Mouse (Mus musculus) kidney, postnatal 0 days (tissue): ENCODE measurements around the gene Usp37. TPM values are rescaled to one million over a fixed set of nuclear protein-coding genes. Genes with fewer than 3 reads are reported as not detected.
"Not testable (repeated sequence)": the region's sequence is repeated elsewhere in the genome, so short reads cannot be mapped to it uniquely, and the experiment has no call there.

Source experiments
- ATAC-seq: fragments of 200-750 bp; cut with Nextera tagmentation; replicated peaks from 2 replicates; pipeline ENCODE4 v1.8.0; 2017; ENCODE audit warnings: low read depth, moderate number of reproducible peaks, moderate TSS enrichment, moderate library complexity; ENCODE audit not compliant: low FRiP score
- DNase-seq: peaks from one replicate; pipeline ENCODE4 v3.0.0-alpha.2; 2016; ENCODE audit warnings: low spot score
- H3K27ac ChIP-seq: fragments of 300-500 bp; sonication (generic); 2 replicates; pipeline ENCODE4 v1.5.1; 2014; ENCODE audit warnings: mild to moderate bottlenecking
- H3K27me3 ChIP-seq: fragments of 300-500 bp; sonication (generic); 2 replicates; pipeline ENCODE4 v1.6.1; 2014; ENCODE audit warnings: low read length, mixed read lengths; ENCODE audit not compliant: insufficient read depth
- H3K36me3 ChIP-seq: fragments of 300-500 bp; sonication (generic); 2 replicates; pipeline ENCODE4 v1.6.1; 2014; ENCODE audit warnings: low read length, mixed read lengths; ENCODE audit not compliant: insufficient read depth
- H3K4me1 ChIP-seq: fragments of 300-500 bp; sonication (generic); replicated peaks from 2 replicates; pipeline ENCODE4 v1.6.1; 2014; ENCODE audit warnings: antibody characterized with exemption, low read length, mixed read lengths; ENCODE audit not compliant: insufficient read depth
- H3K4me2 ChIP-seq: fragments of 300-500 bp; sonication (generic); 2 replicates; pipeline ENCODE4 v1.6.1; 2014; ENCODE audit warnings: mild to moderate bottlenecking, low read length, moderate library complexity, mixed read lengths
- H3K4me3 ChIP-seq: fragments of 300-500 bp; sonication (generic); replicated peaks from 2 replicates; pipeline ENCODE4 v1.5.1; 2014; ENCODE audit warnings: low read depth, low read length
- H3K9ac ChIP-seq: fragments of 300-500 bp; sonication (generic); 2 replicates; pipeline ENCODE4 v1.6.1; 2014; ENCODE audit warnings: low read depth, low read length
- H3K9me3 ChIP-seq: fragments of 300-500 bp; sonication (generic); replicated peaks from 2 replicates; pipeline ENCODE4 v1.6.1; 2016; ENCODE audit warnings: low read length, inconsistent platforms, mixed read lengths
- CTCF ChIP-seq: IDR thresholded peaks from 2 replicates; pipeline ENCODE4 v1.5.1; 2016; ENCODE audit warnings: antibody characterized with exemption, low read depth, mild to moderate bottlenecking, moderate library complexity
- WGBS: fragments of 180-500 bp; shearing (Covaris S2); extraction: QIAGEN DNeasy Blood & Tissue Kit; methylation state at CpG from one replicate; pipeline ENCODE4 v1.1.7; 2014; 5-methylcytosine and 5-hydroxymethylcytosine counted together
- polyA plus RNA-seq: library from polyadenylated mRNA; unstranded; fragments of >200 nt; fragmentation: Nextera tagmentation; extraction: Ambion mirVana; gene quantifications from 2 replicates; pipeline ENCODE4 v1.2.1, GENCODE M21; 2015

Gene Usp37
- polyA plus RNA-seq, 1 experiment from 2014 or later, result 17.4 TPM

DNA sequence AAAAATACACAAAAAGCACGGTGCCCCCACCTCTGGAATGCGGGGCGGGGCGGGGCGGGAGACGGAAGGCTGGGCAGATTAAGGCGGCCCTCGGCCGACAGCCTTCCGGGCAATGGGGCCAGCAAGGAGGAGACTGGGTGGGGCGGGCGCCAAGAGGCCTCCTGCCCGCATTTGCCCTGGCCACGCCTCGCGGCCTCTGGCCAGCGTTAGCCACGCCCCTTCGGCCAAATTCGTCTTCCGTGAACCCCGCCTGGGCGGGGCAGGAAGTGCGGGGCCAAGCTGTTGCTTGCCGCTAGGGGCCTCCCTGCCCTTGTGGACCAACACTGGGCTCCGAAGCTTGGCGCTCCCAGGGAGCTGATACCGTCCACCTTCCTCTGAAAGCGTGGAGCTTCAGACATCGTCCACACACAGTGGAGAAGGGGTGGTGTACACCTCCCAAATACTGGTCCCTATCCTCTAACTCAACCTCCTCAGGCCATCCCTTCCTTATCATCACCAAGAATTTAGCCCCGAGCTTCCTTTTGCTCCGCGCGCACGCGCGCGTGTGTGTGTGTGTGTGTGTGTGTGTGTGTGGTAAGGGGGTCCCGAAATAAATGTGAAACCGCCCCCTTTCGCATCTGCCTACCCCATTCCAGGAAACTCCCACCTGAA is 146.7 kb downstream of the Usp37 start:
- ATAC-seq (peak; percentile 91), DNase-seq (peak; percentile 99)
- peaks cover 15% of the 10 kb centered on the region for H3K36me3 ChIP-seq
- WGBS, result under 1% methylated on average over 39 of the region's 41 CpGs
- no peaks in the 10 kb centered on the region for H3K9me3 ChIP-seq
- H3K4me3 ChIP-seq, result peak overlapping the region; percentile 29
- H3K9ac ChIP-seq, result peak overlapping the region; percentile 13; the same call in 1 of the 2 replicates
- H3K27me3 ChIP-seq, result no peaks in the 10 kb centered on the region
- peak; percentile 87 for TF ChIP-seq CTCF
- peaks cover 11% of the 10 kb centered on the region; the same call in 1 of the 2 replicates for H3K4me1 ChIP-seq
- H3K4me2 ChIP-seq, result peak overlapping the region; percentile 54
- H3K27ac ChIP-seq, result peak overlapping the region; percentile 89

DNA sequence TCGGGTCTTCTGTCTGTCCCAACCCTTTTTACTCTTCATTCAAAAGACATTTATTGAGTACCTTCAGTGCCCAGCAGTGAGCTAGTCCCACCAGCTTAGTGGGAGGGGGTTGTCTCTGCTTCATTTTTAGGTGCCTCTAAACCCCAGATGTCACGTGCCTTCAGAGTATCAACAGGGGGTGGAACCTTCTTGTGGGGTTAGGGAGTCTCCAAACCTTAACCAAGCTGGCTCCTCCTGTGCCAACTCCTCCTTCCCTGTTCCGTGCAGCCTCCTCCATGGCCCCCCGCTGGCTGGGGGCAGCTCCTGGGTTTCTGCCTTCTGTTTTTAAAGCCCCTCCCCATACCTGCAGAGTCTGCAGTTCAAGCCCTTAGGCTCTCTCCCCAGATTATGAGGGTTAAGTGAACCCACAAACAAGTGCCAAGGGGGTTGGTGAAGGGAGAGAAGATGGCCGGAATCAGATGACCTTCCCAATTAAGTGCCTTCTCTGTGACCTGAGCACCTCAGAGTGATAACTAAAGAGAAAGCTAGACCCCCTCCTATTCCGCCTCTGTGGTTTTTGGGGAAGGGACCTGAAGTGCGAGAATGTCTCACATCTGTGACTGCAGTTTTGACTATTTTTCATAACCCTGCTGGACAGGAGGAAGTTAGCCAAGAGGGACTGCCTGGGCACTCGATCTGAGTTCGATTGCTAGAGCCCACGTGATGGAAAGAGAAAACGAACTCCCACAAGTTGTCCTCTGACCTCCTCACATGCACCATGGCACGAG is 147.4 kb downstream of the Usp37 start:
- not testable (repeated sequence) for H3K9me3 ChIP-seq, H3K9ac ChIP-seq, H3K27me3 ChIP-seq, ATAC-seq, DNase-seq
- peaks cover 15% of the 10 kb centered on the region for H3K36me3 ChIP-seq
- 0 out of 2 replicates have a peak overlapping the region, but pooled peaks have one; percentile 29 for H3K4me3 ChIP-seq
- peaks cover 11% of the 10 kb centered on the region; the same call in 1 of the 2 replicates for H3K4me1 ChIP-seq
- peak overlapping the region; percentile 54 for H3K4me2 ChIP-seq
- peak overlapping the region; percentile 89 for H3K27ac ChIP-seq
- WGBS, result 6% methylated on average over 11 of the region's 12 CpGs

DNA sequence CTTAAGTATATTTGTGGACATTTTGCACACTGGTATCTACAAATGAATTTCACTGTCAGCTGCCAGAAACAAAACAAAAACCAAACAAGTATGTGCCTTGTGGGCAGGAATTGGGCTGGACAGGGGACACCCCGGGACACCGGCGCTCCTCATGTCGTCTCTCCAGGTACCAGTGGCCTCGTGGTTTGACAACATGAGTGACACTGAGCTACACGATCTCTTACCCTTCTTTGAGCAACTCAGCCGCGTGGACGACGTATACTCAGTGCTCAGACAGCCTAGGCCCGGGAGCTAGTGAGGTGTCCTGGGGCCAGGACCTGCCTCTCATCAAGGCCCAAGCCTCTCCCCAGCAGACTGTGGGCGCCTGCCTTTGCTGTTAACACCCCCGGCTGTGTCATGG is 148.8 kb downstream of the Usp37 start:
- Histone ChIP-seq H3K9ac (no peak overlapping the region), H3K4me2 (no peak overlapping the region), H3K27me3 (no peaks in the 10 kb centered on the region), H3K36me3 (peaks cover 15% of the 10 kb centered on the region), H3K27ac (no peak overlapping the region), H3K4me3 (no peak overlapping the region), H3K9me3 (no peaks in the 10 kb centered on the region), H3K4me1 (peaks cover 19% of the 10 kb centered on the region)
- no peak for TF ChIP-seq CTCF
- ATAC-seq (no peak), DNase-seq (no peak)
- 82% methylated on average over 13 of the region's 13 CpGs for WGBS

DNA sequence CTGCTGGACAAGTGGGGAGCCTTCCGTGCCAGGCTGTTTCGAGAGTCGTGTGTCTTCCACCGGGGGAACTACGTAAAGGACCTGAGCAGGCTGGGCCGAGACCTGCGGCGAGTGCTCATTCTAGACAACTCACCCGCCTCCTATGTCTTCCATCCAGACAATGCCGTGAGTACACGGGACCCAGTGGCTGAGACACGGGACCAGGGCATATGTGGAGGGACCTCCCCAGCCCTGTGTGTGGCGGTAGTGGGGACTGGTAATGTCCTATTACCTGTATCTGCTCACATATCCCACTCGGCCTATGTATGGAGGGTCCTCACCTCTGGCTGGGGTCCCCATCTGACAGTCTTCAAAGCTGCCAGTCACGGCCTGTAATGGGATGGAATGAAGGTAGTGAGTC is 149.2 kb downstream of the Usp37 start:
- ATAC-seq (no peak), DNase-seq (no peak)
- no peak for TF ChIP-seq CTCF
- no peak overlapping the region for H3K9ac ChIP-seq
- H3K36me3 ChIP-seq, result peaks cover 15% of the 10 kb centered on the region
- H3K9me3 ChIP-seq, result no peaks in the 10 kb centered on the region
- H3K27me3 ChIP-seq, result no peaks in the 10 kb centered on the region
- no peak overlapping the region for H3K27ac ChIP-seq
- no peak overlapping the region for H3K4me2 ChIP-seq
- 90% methylated on average over 15 of the region's 15 CpGs for WGBS
- H3K4me1 ChIP-seq, result peaks cover 23% of the 10 kb centered on the region
- H3K4me3 ChIP-seq, result no peak overlapping the region

DNA sequence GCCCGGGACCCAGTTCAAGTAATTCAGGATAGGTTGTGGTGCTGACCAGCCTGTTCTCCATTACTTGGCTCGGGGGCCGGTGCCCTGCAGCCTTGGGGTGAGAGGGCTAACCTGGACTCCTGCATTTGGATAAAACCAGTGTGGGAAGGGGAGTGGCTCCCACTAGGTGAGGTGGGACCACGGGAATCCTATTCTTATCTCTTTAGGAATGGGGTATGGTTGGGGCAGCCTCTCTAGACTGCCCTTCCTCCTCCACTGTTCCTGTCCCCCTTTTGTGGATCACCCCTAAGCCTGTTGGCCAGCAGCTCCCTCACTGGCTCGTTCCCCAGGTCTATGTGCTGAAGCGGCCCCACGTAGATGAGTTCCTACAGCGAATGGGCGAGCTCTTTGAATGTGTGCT is 149.8 kb downstream of the Usp37 start:
- 90% methylated on average over 9 of the region's 9 CpGs for WGBS
- Histone ChIP-seq H3K27ac (peak overlapping the region; percentile 19; the same call in 1 of the 2 replicates), H3K4me1 (peaks cover 23% of the 10 kb centered on the region), H3K9me3 (no peaks in the 10 kb centered on the region), H3K9ac (no peak overlapping the region), H3K4me2 (no peak overlapping the region), H3K4me3 (no peak overlapping the region), H3K27me3 (no peaks in the 10 kb centered on the region), H3K36me3 (peaks cover 15% of the 10 kb centered on the region)
- DNase-seq, result no peak
- ATAC-seq, result no peak
- TF ChIP-seq CTCF, result no peak

DNA sequence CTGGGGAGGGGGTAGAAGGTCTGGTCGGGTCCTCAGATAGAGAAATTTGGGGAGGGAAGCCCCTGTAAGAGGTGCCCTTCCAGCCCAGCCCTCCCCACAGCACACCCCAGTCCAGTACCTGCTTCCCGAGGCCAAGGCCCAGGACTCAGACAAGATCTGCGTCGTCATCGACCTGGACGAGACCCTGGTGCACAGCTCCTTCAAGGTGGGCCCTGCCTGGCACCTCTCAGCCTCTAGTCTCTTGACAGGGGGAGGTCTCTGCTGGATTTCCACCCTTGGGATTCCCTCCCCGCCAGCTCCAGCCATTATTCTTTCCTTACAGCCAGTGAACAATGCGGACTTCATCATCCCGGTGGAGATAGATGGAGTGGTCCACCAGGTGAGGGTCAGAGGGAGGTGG is 150.4 kb downstream of the Usp37 start:
- 86% methylated on average over 9 of the region's 9 CpGs for WGBS
- no peak overlapping the region for H3K9ac ChIP-seq
- peaks cover 23% of the 10 kb centered on the region for H3K4me1 ChIP-seq
- H3K36me3 ChIP-seq, result peaks cover 15% of the 10 kb centered on the region
- no peaks in the 10 kb centered on the region for H3K27me3 ChIP-seq
- ATAC-seq, result no peak
- no peak overlapping the region for H3K4me2 ChIP-seq
- DNase-seq, result no peak
- H3K9me3 ChIP-seq, result no peaks in the 10 kb centered on the region
- no peak overlapping the region for H3K4me3 ChIP-seq
- TF ChIP-seq CTCF, result no peak
- H3K27ac ChIP-seq, result peak overlapping the region; percentile 19; the same call in 1 of the 2 replicates
